In genomic region chr19:45474686-45475085, GRCm38 (mm10) we compare ENCODE assay signal across 28 mouse cellular contexts.
DNase-seq lines count a peak whose midpoint lies in the region; ATAC-seq lines count a peak whose summit lies in the region.
"Had no signal": no experiment of that assay in that cellular context is flagged by ENCODE, and none has a peak within 500 bp of the region (broad histone marks: within the 10 kb centered on the region; RNA-seq: fewer than 3 reads in every experiment).

No protein-coding gene starts in this region.

- peak overlapping the region; percentile 58 for H3K27ac ChIP-seq in forebrain, embryonic 16.5 days (ENCODE audit: low read length)
- no peak overlapping the region for H3K27ac ChIP-seq in forebrain, embryonic 14.5 days (ENCODE audit: low read depth, low read length)
- H3K27ac ChIP-seq in heart, embryonic 16.5 days (ENCODE audit: low read length): no peak overlapping the region
- H3K27ac ChIP-seq in heart, embryonic 12.5 days (ENCODE audit: poor library complexity, severe bottlenecking): no peak overlapping the region
- H3K27ac ChIP-seq in neural tube, embryonic 15.5 days (replicated peaks): peak overlapping the region; percentile 82
- H3K27ac ChIP-seq: embryonic facial prominence, embryonic 13.5 days; heart, adult 2 months; kidney, embryonic 15.5 days; limb, embryonic 13.5 days; lung, embryonic 15.5 days; midbrain, embryonic 12.5 days had no signal

- no peak overlapping the region for H3K4me2 ChIP-seq in forebrain, embryonic 16.5 days (ENCODE audit: low read length)
- no peak overlapping the region for H3K4me2 ChIP-seq in forebrain, embryonic 14.5 days (ENCODE audit: low read length)
- no peak overlapping the region for H3K4me2 ChIP-seq in heart, embryonic 16.5 days (ENCODE audit: low read depth, low read length)
- no peak overlapping the region for H3K4me2 ChIP-seq in heart, embryonic 12.5 days
- no peak overlapping the region for H3K4me2 ChIP-seq in neural tube, embryonic 15.5 days
- H3K4me2 ChIP-seq: embryonic facial prominence, embryonic 13.5 days; kidney, embryonic 15.5 days; liver, embryonic 11.5 days; lung, embryonic 15.5 days; midbrain, embryonic 12.5 days had no signal

- DNase-seq in forebrain, embryonic 14.5 days (ENCODE audit: low spot score): no peak
- peak; percentile 39 for DNase-seq in A20 (ENCODE audit: low read depth, low spot score)
- no peak for DNase-seq in lung, postnatal 10 days
- DNase-seq: adrenal gland, postnatal 14 days; cerebellum, adult 18-20 months; cerebellum, postnatal 10 days; gastrocnemius, postnatal 36 days; heart, adult 2 months; kidney, adult 18-20 months; kidney, postnatal 25 days; lung, postnatal 36 days; right cerebral cortex, adult 18-20 months; spleen, adult 18-20 months; thymus, postnatal 14 days had no signal

- peaks cover 36% of the 10 kb centered on the region for H3K4me1 ChIP-seq in forebrain, embryonic 16.5 days (replicated peaks; ENCODE audit: control insufficient read depth, insufficient read depth, low read length)
- H3K4me1 ChIP-seq in forebrain, embryonic 14.5 days (ENCODE audit: control insufficient read depth, insufficient read depth, low read length): peaks cover 31% of the 10 kb centered on the region
- peaks cover 5% of the 10 kb centered on the region for H3K4me1 ChIP-seq in heart, embryonic 16.5 days (ENCODE audit: control insufficient read depth, insufficient read depth, low read length)
- no peaks in the 10 kb centered on the region; the same call in none of the 2 replicates for H3K4me1 ChIP-seq in heart, embryonic 12.5 days (replicated peaks)
- H3K4me1 ChIP-seq in neural tube, embryonic 15.5 days: peaks cover 49% of the 10 kb centered on the region

- H3K27me3 ChIP-seq in forebrain, embryonic 16.5 days (replicated peaks; ENCODE audit: control insufficient read depth, insufficient read depth, low read length): no peaks in the 10 kb centered on the region
- no peaks in the 10 kb centered on the region for H3K27me3 ChIP-seq in forebrain, embryonic 14.5 days (replicated peaks; ENCODE audit: control insufficient read depth, insufficient read depth, low read length)
- no peaks in the 10 kb centered on the region for H3K27me3 ChIP-seq in heart, embryonic 16.5 days (ENCODE audit: control insufficient read depth, insufficient read depth, low read length)
- H3K27me3 ChIP-seq in heart, embryonic 12.5 days (replicated peaks): no peaks in the 10 kb centered on the region
- no peaks in the 10 kb centered on the region for H3K27me3 ChIP-seq in neural tube, embryonic 15.5 days (replicated peaks)
- H3K27me3 ChIP-seq: embryonic facial prominence, embryonic 13.5 days; forebrain, embryonic 13.5 days; kidney, embryonic 15.5 days; lung, embryonic 15.5 days; Patski had no signal

- H3K36me3 ChIP-seq in forebrain, embryonic 16.5 days (ENCODE audit: control insufficient read depth, insufficient read depth): no peaks in the 10 kb centered on the region
- H3K36me3 ChIP-seq in forebrain, embryonic 14.5 days (ENCODE audit: control insufficient read depth, insufficient read depth, low read length): 0 out of 2 replicates have a peak, but pooled peaks cover 2% of the 10 kb centered on the region
- H3K36me3 ChIP-seq in heart, embryonic 16.5 days (ENCODE audit: control insufficient read depth, insufficient read depth): 0 out of 2 replicates have a peak, but pooled peaks cover 6% of the 10 kb centered on the region
- peaks cover 4% of the 10 kb centered on the region for H3K36me3 ChIP-seq in heart, embryonic 12.5 days
- no peaks in the 10 kb centered on the region for H3K36me3 ChIP-seq in neural tube, embryonic 15.5 days

- no peak overlapping the region for H3K9ac ChIP-seq in forebrain, embryonic 16.5 days (replicated peaks; ENCODE audit: low read depth, low read length)
- H3K9ac ChIP-seq in forebrain, embryonic 14.5 days (ENCODE audit: low read length): no peak overlapping the region
- H3K9ac ChIP-seq in heart, embryonic 16.5 days (ENCODE audit: low read length): peak overlapping the region; percentile 15; the same call in 1 of the 2 replicates
- H3K9ac ChIP-seq in heart, embryonic 12.5 days: no peak overlapping the region
- no peak overlapping the region for H3K9ac ChIP-seq in neural tube, embryonic 15.5 days (replicated peaks)
- H3K9ac ChIP-seq: embryonic facial prominence, embryonic 13.5 days; forebrain, embryonic 13.5 days; kidney, embryonic 15.5 days; limb, embryonic 13.5 days; lung, embryonic 15.5 days; midbrain, embryonic 12.5 days had no signal

- no peaks in the 10 kb centered on the region for H3K9me3 ChIP-seq in forebrain, embryonic 16.5 days (ENCODE audit: control insufficient read depth, low read length)
- no peaks in the 10 kb centered on the region for H3K9me3 ChIP-seq in forebrain, embryonic 14.5 days (replicated peaks; ENCODE audit: control insufficient read depth, low read length)
- no peaks in the 10 kb centered on the region for H3K9me3 ChIP-seq in heart, embryonic 16.5 days (replicated peaks; ENCODE audit: control insufficient read depth, low read length)
- H3K9me3 ChIP-seq in heart, embryonic 12.5 days (replicated peaks): no peaks in the 10 kb centered on the region
- H3K9me3 ChIP-seq in neural tube, embryonic 15.5 days (replicated peaks): no peaks in the 10 kb centered on the region
- H3K9me3 ChIP-seq: embryonic facial prominence, embryonic 13.5 days; forebrain, embryonic 13.5 days; kidney, embryonic 15.5 days; limb, embryonic 13.5 days; lung, embryonic 15.5 days; midbrain, embryonic 12.5 days had no signal

- 51% methylated on average over 4 of the region's 4 CpGs for WGBS in forebrain, embryonic 16.5 days
- WGBS in forebrain, embryonic 14.5 days: 65% methylated on average over 4 of the region's 4 CpGs
- WGBS in heart, embryonic 16.5 days: 60% methylated on average over 4 of the region's 4 CpGs
- WGBS in heart, embryonic 12.5 days: 67% methylated on average over 4 of the region's 4 CpGs
- WGBS in neural tube, embryonic 15.5 days: 27% methylated on average over 4 of the region's 4 CpGs

- no peak for ATAC-seq in forebrain, embryonic 16.5 days
- ATAC-seq in forebrain, embryonic 14.5 days: no peak
- no peak for ATAC-seq in heart, embryonic 16.5 days (replicated peaks; ENCODE audit: extremely low read depth, insufficient read depth, low FRiP score)
- ATAC-seq in heart, embryonic 12.5 days (ENCODE audit: insufficient number of reproducible peaks, low FRiP score): no peak
- ATAC-seq in neural tube, embryonic 15.5 days (ENCODE audit: low FRiP score): no peak
- ATAC-seq: forebrain, embryonic 13.5 days; hindbrain, embryonic 16.5 days; Patski had no signal

- H3K4me3 ChIP-seq in forebrain, embryonic 16.5 days (replicated peaks; ENCODE audit: low read length): no peak overlapping the region
- no peak overlapping the region for H3K4me3 ChIP-seq in forebrain, embryonic 14.5 days (ENCODE audit: low read depth, low read length)
- H3K4me3 ChIP-seq in heart, embryonic 16.5 days (ENCODE audit: low read length): no peak overlapping the region
- H3K4me3 ChIP-seq in heart, embryonic 12.5 days: no peak overlapping the region
- H3K4me3 ChIP-seq in neural tube, embryonic 15.5 days (replicated peaks): no peak overlapping the region
- H3K4me3 ChIP-seq: embryonic facial prominence, embryonic 13.5 days; erythroblast, embryonic 14.5 days; forebrain, embryonic 13.5 days; heart, adult 2 months; kidney, embryonic 15.5 days; limb, embryonic 13.5 days; lung, embryonic 15.5 days; midbrain, embryonic 12.5 days had no signal

Comparison
In these comparisons a context has a peak if more than half of its experiments do, and no peak if none do; other contexts are left out.
1. H3K27ac ChIP-seq: peak in forebrain, embryonic 16.5 days (single experiment) and neural tube, embryonic 15.5 days (single experiment); none in forebrain, embryonic 14.5 days (single experiment), heart, embryonic 16.5 days (single experiment) and heart, embryonic 12.5 days (single experiment).